Mouse (Mus musculus) Patski (cell line): ENCODE results near the gene Aldoc. TPM values are rescaled to one million over a fixed set of nuclear protein-coding genes. Genes with fewer than 3 reads are reported as not detected.
"Not testable (repeated sequence)": the region's sequence is repeated elsewhere in the genome, so short reads cannot be mapped to it uniquely, and the experiment has no call there.

Source experiments
- ATAC-seq: fragments of 100-300 bp; one replicate; pipeline ENCODE4 v1.8.0; 2021
- CTCF ChIA-PET: fragments of 350-600 bp; sonication (Branson Sonifier 250); formaldehyde crosslinking; loops from one replicate; lab custom pipeline; 2022; ENCODE audit warnings: inconsistent platforms; lab: Charles Lee
- POLR2A ChIA-PET: fragments of 350-600 bp; sonication (Branson Sonifier 250); formaldehyde crosslinking; loops from one replicate; lab custom pipeline; 2022; ENCODE audit warnings: antibody characterized with exemption, inconsistent platforms; lab: Charles Lee
- DNase-seq: peaks from one replicate; pipeline ENCODE4 v3.0.0-alpha.2; 2011; ENCODE audit warnings: low read depth, low spot score
- H3K27me3 ChIP-seq: fragments of 371-371 bp; one replicate; pipeline ENCODE4 v1.5.1; 2021
- CTCF ChIP-seq: fragments of 100-300 bp; IDR thresholded peaks from one replicate; pipeline ENCODE4 v1.5.1; 2021
- in situ Hi-C: fragments of 300-500 bp; cut with MboI; formaldehyde crosslinking; loops from 3 replicates; pipeline ENCODE4 v1.11.1; 2018; ENCODE audit warnings: low pct_unique_long_range_greater_than_20kb, mixed read lengths
- polyA plus RNA-seq: library from polyadenylated mRNA; unstranded; gene quantifications from one replicate; pipeline ENCODE4 v1.2.3, GENCODE M21; 2021

The Aldoc gene
- 0.32 TPM for polyA plus RNA-seq

DNA sequence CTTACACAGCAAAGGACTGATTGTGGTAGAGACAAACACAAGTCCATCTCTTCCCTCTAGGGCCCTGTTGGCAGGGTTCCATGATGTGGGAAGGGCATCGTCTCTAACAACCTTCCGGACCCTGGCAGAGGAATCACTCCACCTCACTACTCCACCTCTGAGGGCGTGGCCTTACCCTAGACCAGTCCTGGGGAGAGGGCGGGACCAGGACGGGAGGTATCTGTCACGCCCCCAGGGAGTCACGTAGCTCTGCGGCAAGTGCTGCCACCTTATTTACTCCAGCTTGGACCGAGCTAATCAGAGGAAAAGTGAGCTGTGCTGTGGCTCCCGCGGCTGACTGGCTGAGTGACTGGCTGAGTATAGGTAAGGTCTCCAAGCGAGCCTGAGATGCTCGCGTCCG lies at the start of gene Aldoc:
Gene Aldoc (plus strand): TSS at position 109 of the 400 bp plus-strand sequence.
- H3K27me3 ChIP-seq = no peaks in the 10 kb centered on the region
- ATAC-seq (no peak), DNase-seq (no peak)
- ChIA-PET CTCF (no interaction called here), POLR2A (no interaction called here)
- in situ Hi-C loops = no loop called here
- no peak for TF ChIP-seq CTCF

DNA sequence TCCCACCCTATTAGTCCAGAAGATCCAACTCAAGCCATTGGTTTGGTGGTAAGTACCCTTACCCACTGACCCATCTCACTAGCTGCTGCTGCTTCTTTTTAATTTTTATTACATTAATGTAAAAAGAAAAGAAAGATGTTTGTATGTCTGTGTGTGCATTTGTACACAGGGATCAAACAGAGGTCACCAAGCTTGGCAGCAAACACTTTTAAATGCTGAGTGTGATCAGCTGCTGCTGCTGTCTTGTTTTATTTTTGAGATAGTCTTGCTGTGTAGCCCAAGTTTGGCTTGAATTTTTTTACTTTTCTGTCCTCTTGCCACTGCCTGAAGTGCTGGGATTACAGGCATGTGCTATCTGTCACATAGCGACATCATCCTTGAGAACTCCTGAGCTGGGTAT lies 47.2 kb upstream of the Aldoc start:
- ChIA-PET CTCF (interaction anchor here (1.0 to 1.2 kb wide), 2 partner anchors 12 to 53 kb away, joined by 3 read pairs; partner anchors contain the start of gene Pigs), POLR2A (no interaction called here)
- ATAC-seq = no peak
- DNase-seq = no peak
- H3K27me3 ChIP-seq = no peaks in the 10 kb centered on the region
- TF ChIP-seq CTCF = no peak
- in situ Hi-C loops = no loop called here

DNA sequence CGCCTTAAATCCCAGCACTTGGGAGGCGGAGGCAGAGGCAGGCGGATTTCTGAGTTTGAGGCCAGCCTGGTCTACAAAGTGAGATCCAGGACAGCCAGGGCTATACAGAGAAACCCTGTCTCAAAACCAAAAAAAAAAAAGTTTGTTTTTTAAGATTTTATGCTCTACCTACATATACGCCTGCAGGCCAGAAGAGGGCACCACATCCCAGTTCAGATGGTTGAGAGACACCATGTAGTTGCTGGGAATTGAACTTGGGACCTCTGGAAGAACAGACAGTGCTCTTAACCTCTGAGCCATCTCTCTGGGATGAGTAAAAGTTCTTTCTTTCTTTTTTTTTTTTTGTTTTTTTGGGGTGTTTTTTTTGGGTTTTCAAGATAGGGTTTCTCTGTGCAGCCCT lies 46.6 kb upstream of the Aldoc start:
- CTCF ChIA-PET = interaction anchor here (1.0 to 1.2 kb wide), 2 partner anchors 11 to 52 kb away, joined by 3 read pairs; partner anchors contain the start of gene Pigs
- in situ Hi-C loops, ATAC-seq, DNase-seq, H3K27me3 ChIP-seq: not testable (repeated sequence)
- peak; percentile 62 for TF ChIP-seq CTCF
- POLR2A ChIA-PET = interaction anchor here (0.7 kb wide), 1 partner anchor 19 kb away, joined by 6 read pairs; no protein-coding TSS in a partner anchor

DNA sequence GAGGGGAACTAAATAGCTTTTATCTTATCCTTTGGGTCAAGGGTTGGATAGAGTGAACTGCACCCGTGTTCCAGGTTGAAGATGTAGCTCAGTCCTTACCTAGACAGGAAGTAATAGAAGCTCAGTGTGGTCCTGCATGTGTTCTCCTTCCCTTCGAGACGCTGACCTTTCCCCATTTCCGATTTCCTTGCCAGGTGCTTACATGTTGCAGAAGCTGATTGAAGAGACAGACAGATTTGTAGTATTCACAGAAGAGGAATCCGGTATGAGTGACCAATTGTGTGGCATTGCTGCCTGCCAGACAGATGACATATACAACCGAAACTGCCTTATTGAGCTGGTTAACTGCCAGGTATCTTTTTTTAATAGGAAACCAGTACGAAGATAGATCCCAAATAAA lies 43.9 kb upstream of the Aldoc start:
- no peaks in the 10 kb centered on the region for H3K27me3 ChIP-seq
- ChIA-PET CTCF (interaction anchor here (1.7 kb wide), 1 partner anchor 16 kb away, joined by 9 read pairs; no protein-coding TSS in a partner anchor), POLR2A (interaction anchor here (1.0 kb wide), 1 partner anchor 9 kb away, joined by 3 read pairs; no protein-coding TSS in a partner anchor)
- in situ Hi-C loops = no loop called here
- DNase-seq (no peak), ATAC-seq (no peak)
- TF ChIP-seq CTCF = no peak

DNA sequence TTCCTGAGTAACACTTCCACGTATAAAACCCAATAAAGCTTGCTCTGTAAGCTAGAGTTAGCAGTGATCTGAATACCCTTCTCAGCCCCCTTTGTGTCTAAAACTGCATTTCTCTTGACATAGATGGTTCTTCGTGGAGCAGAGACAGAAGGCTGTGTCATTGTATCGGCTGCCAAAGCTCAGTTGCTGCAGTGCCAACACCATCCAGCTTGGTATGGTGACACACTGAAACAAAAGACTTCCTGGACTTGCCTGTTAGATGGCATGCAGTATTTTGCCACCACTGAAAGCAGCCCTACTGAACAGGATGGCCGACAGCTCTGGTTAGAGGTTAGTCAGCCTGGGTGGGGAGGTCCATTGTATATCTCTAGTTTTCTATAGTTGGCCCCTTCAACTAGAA lies 43.2 kb upstream of the Aldoc start:
- no peak for ATAC-seq
- in situ Hi-C loops = no loop called here
- POLR2A ChIA-PET = interaction anchor here (1.0 kb wide), 1 partner anchor 8 kb away, joined by 3 read pairs; no protein-coding TSS in a partner anchor

GRCm38 (mm10) chr11:78289146-78289763 lies 33.5 kb upstream of the Aldoc start:
- POLR2A ChIA-PET = interaction anchor here (0.8 kb wide), 1 partner anchor 12 kb away, joined by 4 read pairs; the partner anchor contains the start of gene Spag5

More for the DNA sequence above, 43.2 kb upstream of the Aldoc start:
- TF ChIP-seq CTCF = no peak
- DNase-seq = no peak
- CTCF ChIA-PET = interaction anchor here (1.7 kb wide), 1 partner anchor 16 kb away, joined by 9 read pairs; no protein-coding TSS in a partner anchor
- no peaks in the 10 kb centered on the region for H3K27me3 ChIP-seq

GRCm38 (mm10) chr11:78290654-78291053 lies 32.1 kb upstream of the Aldoc start, which contains the start of gene BC030499:
Gene BC030499, plus strand, starts transcription at chr11:78290841.
- in situ Hi-C loops = no loop called here
- no peak for TF ChIP-seq CTCF
- ChIA-PET CTCF (no interaction called here), POLR2A (no interaction called here)
- DNase-seq (no peak), ATAC-seq (no peak)
- no peaks in the 10 kb centered on the region for H3K27me3 ChIP-seq

More at GRCm38 (mm10) chr11:78289146-78289763, 33.5 kb upstream of the Aldoc start:
- no peak for TF ChIP-seq CTCF
- DNase-seq = no peak
- H3K27me3 ChIP-seq = no peaks in the 10 kb centered on the region
- ATAC-seq = no peak
- CTCF ChIA-PET = interaction anchor here (0.8 to 1.1 kb wide), 2 partner anchors 12 to 16 kb away, joined by 4 to 5 read pairs; partner anchors contain the start of gene Spag5
- in situ Hi-C loops = no loop called here

GRCm38 (mm10) chr11:78294585-78294984 lies 28.2 kb upstream of the Aldoc start:
- ChIA-PET CTCF (interaction anchor here (1.3 kb wide), 1 partner anchor 26 kb away, joined by 4 read pairs; no protein-coding TSS in a partner anchor), POLR2A (interaction anchor here (0.9 kb wide), 1 partner anchor 18 kb away, joined by 6 read pairs; no protein-coding TSS in a partner anchor)
- in situ Hi-C loops = no loop called here
- no peak for TF ChIP-seq CTCF
- DNase-seq (no peak), ATAC-seq (no peak)
- H3K27me3 ChIP-seq = no peaks in the 10 kb centered on the region

DNA sequence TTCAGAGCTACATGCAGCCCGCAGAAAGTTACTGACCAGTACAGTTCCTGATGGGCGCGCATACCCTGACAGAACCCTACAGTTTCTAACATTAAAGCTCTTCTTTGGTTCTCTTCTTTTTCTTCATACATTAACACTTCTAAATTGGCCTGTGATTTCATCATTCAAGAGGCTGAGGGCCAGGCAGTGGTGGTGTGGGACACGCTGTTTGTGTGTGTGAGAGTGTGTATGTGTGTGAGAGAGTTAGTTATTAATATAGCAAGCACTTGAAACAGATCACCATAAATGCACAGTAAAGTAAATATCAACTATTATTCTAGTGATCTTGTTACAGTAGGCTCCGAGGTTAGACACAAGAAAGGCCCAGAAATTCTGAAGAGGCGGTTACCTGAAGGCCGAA lies 21.9 kb upstream of the Aldoc start:
- TF ChIP-seq CTCF = no peak
- ChIA-PET POLR2A (interaction anchor here (0.8 kb wide), 1 partner anchor 11 kb away, joined by 4 read pairs; no protein-coding TSS in a partner anchor), CTCF (interaction anchor here (2.1 kb wide), 1 partner anchor 11 kb away, joined by 5 read pairs; no protein-coding TSS in a partner anchor)
- no peaks in the 10 kb centered on the region for H3K27me3 ChIP-seq
- DNase-seq (no peak), ATAC-seq (no peak)
- in situ Hi-C loops = no loop called here

GRCm38 (mm10) chr11:78301357-78302084 lies 21.2 kb upstream of the Aldoc start, which contains the start of gene Spag5:
Gene Spag5, plus strand, starts transcription at chr11:78301529.
- ChIA-PET POLR2A (interaction anchor here (0.6 to 1.0 kb wide), 3 partner anchors 12 to 19 kb away, joined by 3 to 4 read pairs (median 4); no protein-coding TSS in a partner anchor), CTCF (interaction anchor here (1.1 to 2.1 kb wide), 2 partner anchors 12 to 17 kb away, joined by 4 to 5 read pairs; no protein-coding TSS in a partner anchor)
- ATAC-seq = peak; percentile 95
- in situ Hi-C loops = no loop called here
- DNase-seq = peak; percentile 37
- no peak for TF ChIP-seq CTCF
- H3K27me3 ChIP-seq = no peaks in the 10 kb centered on the region
